Comparison of ENCODE assay signal across 17 mouse cellular contexts in genomic region chr13:44019304-44019583, GRCm38 (mm10).
A peak's percentile ranks its signal among the peaks of the same experiment; 100 is the strongest.
DNase-seq lines count a peak whose midpoint lies in the region; ATAC-seq and TF ChIP-seq lines count a peak whose summit lies in the region.
"Had no signal": no experiment of that assay in that cellular context is flagged by ENCODE, and none has a peak within 500 bp of the region (broad histone marks: within the 10 kb centered on the region; RNA-seq: fewer than 3 reads in every experiment).

No protein-coding gene starts in this region.

- no peaks in the 10 kb centered on the region for H3K9me3 ChIP-seq in heart, embryonic 10.5 days
- H3K9me3 ChIP-seq in lung, embryonic 14.5 days (ENCODE audit: low read depth, low read length), result no peaks in the 10 kb centered on the region
- H3K9me3 ChIP-seq in ES-Bruce4 (replicated peaks; ENCODE audit: control insufficient read depth, insufficient read depth, low read length, poor library complexity, severe bottlenecking), result peaks cover 3% of the 10 kb centered on the region; the same call in 1 of the 2 replicates
- H3K9me3 ChIP-seq in limb, embryonic 10.5 days (replicated peaks), result no peaks in the 10 kb centered on the region
- H3K9me3 ChIP-seq: neural tube, embryonic 12.5 days had no signal

- no peak for DNase-seq in heart, embryonic 10.5 days (ENCODE audit: low spot score)
- DNase-seq in heart, postnatal 4 days, result no peak
- no peak for DNase-seq in lung, embryonic 14.5 days
- DNase-seq in lung, postnatal 36 days, result no peak
- DNase-seq in limb, embryonic 10.5 days (ENCODE audit: low spot score), result no peak
- no peak for DNase-seq in left cerebral cortex, postnatal 14 days (ENCODE audit: low spot score in 2 of 2)
- DNase-seq: B cell, adult 2 months; cerebellum, adult 2 months; gastrocnemius, adult 2 months; kidney, adult 18-20 months; right cerebral cortex, adult 18-20 months had no signal

- H3K4me3 ChIP-seq in heart, embryonic 10.5 days, result no peak overlapping the region
- H3K4me3 ChIP-seq in lung, embryonic 14.5 days (ENCODE audit: low read depth, low read length), result no peak overlapping the region
- no peak overlapping the region for H3K4me3 ChIP-seq in ES-Bruce4 (ENCODE audit: low read depth, low read length)
- no peak overlapping the region for H3K4me3 ChIP-seq in limb, embryonic 10.5 days
- H3K4me3 ChIP-seq: gastrocnemius, adult 2 months; neural tube, embryonic 12.5 days had no signal

- peak overlapping the region; percentile 48 for H3K27ac ChIP-seq in heart, embryonic 10.5 days
- H3K27ac ChIP-seq in lung, embryonic 14.5 days (ENCODE audit: low read depth), result 0 out of 2 replicates have a peak overlapping the region, but pooled peaks have one; percentile 50
- peak overlapping the region; percentile 77 for H3K27ac ChIP-seq in ES-Bruce4 (ENCODE audit: insufficient read depth, low read length)
- H3K27ac ChIP-seq in limb, embryonic 10.5 days, result peak overlapping the region; percentile 53; the same call in 1 of the 2 replicates
- H3K27ac ChIP-seq: gastrocnemius, adult 2 months; kidney, postnatal 0 days; liver, embryonic 14.5 days; macrophage; neural tube, embryonic 12.5 days; stomach, postnatal 0 days had no signal

- ATAC-seq in lung, embryonic 14.5 days (ENCODE audit: insufficient read depth), result no peak

- intact Hi-C loops in left cerebral cortex, postnatal 14 days (cut with DNase I), result no loop called here

- TF ChIP-seq POLR2A in ES-Bruce4 (IDR thresholded peaks at IDR 0.05; ENCODE audit: insufficient read depth, low read length), result no peak

- H3K4me1 ChIP-seq in heart, embryonic 10.5 days, result peaks cover 39% of the 10 kb centered on the region
- H3K4me1 ChIP-seq in lung, embryonic 14.5 days (ENCODE audit: insufficient read depth), result peaks cover 21% of the 10 kb centered on the region
- peaks cover 9% of the 10 kb centered on the region for H3K4me1 ChIP-seq in ES-Bruce4 (ENCODE audit: control insufficient read depth, insufficient read depth, low read length)
- H3K4me1 ChIP-seq in limb, embryonic 10.5 days, result peaks cover 33% of the 10 kb centered on the region

- no peaks in the 10 kb centered on the region for H3K27me3 ChIP-seq in heart, embryonic 10.5 days (ENCODE audit: insufficient read depth, poor library complexity, severe bottlenecking)
- no peaks in the 10 kb centered on the region for H3K27me3 ChIP-seq in lung, embryonic 14.5 days (ENCODE audit: insufficient read depth, low read length)
- H3K27me3 ChIP-seq in ES-Bruce4 (ENCODE audit: control insufficient read depth, insufficient read depth, low read length, poor library complexity, severe bottlenecking), result no peaks in the 10 kb centered on the region
- peaks cover 13% of the 10 kb centered on the region for H3K27me3 ChIP-seq in limb, embryonic 10.5 days (ENCODE audit: low read depth, poor library complexity, severe bottlenecking)

- no peak for TF ChIP-seq EP300 in ES-Bruce4 (IDR thresholded peaks at IDR 0.05; ENCODE audit: insufficient read depth, low read depth, low read length)

- TF ChIP-seq CTCF in lung, embryonic 14.5 days (IDR thresholded peaks at IDR 0.05; ENCODE audit: low read depth), result no peak
- no peak for TF ChIP-seq CTCF in ES-Bruce4 (IDR thresholded peaks at IDR 0.05; ENCODE audit: low read depth, low read length)

- H3K4me2 ChIP-seq in lung, embryonic 14.5 days, result no peak overlapping the region

- H3K9ac ChIP-seq in lung, embryonic 14.5 days, result no peak overlapping the region
- no peak overlapping the region for H3K9ac ChIP-seq in ES-Bruce4 (ENCODE audit: low read depth, poor library complexity, severe bottlenecking)
- H3K9ac ChIP-seq: liver, embryonic 14.5 days; neural tube, embryonic 12.5 days had no signal

- no peaks in the 10 kb centered on the region for H3K36me3 ChIP-seq in heart, embryonic 10.5 days
- no peaks in the 10 kb centered on the region for H3K36me3 ChIP-seq in lung, embryonic 14.5 days (ENCODE audit: insufficient read depth)
- H3K36me3 ChIP-seq in ES-Bruce4 (ENCODE audit: control insufficient read depth, insufficient read depth, low read length, poor library complexity, severe bottlenecking), result no peaks in the 10 kb centered on the region
- H3K36me3 ChIP-seq in limb, embryonic 10.5 days, result no peaks in the 10 kb centered on the region
- H3K36me3 ChIP-seq: neural tube, embryonic 12.5 days had no signal
